Mouse (Mus musculus) adrenal gland, postnatal 0 days (tissue): Measurements from ENCODE around the gene Cycs. TPM values are rescaled to one million over a fixed set of nuclear protein-coding genes. Genes with fewer than 3 reads are reported as not detected.

Source experiments
- microRNA-seq: library from miRNA; unstranded; fragments of <30 nt; microRNA quantifications from one replicate; pipeline ENCODE4, GENCODE M21; 2016; ENCODE audit warnings: borderline replicate concordance; ENCODE audit not compliant: insufficient number of aligned reads
- polyA plus RNA-seq: library from polyadenylated mRNA; unstranded; fragments of >200 nt; fragmentation: Nextera tagmentation; extraction: Ambion mirVana; gene quantifications from 2 replicates; pipeline ENCODE4 v1.2.1, GENCODE M21; 2015

The Cycs gene
- polyA plus RNA-seq: 61.5 and 78.2 TPM in 2 replicates

GRCm38 (mm10) chr6:50566141-50566996 is at the start of gene Cycs:
TSS of gene Cycs (minus strand) at chr6:50566538.

DNA sequence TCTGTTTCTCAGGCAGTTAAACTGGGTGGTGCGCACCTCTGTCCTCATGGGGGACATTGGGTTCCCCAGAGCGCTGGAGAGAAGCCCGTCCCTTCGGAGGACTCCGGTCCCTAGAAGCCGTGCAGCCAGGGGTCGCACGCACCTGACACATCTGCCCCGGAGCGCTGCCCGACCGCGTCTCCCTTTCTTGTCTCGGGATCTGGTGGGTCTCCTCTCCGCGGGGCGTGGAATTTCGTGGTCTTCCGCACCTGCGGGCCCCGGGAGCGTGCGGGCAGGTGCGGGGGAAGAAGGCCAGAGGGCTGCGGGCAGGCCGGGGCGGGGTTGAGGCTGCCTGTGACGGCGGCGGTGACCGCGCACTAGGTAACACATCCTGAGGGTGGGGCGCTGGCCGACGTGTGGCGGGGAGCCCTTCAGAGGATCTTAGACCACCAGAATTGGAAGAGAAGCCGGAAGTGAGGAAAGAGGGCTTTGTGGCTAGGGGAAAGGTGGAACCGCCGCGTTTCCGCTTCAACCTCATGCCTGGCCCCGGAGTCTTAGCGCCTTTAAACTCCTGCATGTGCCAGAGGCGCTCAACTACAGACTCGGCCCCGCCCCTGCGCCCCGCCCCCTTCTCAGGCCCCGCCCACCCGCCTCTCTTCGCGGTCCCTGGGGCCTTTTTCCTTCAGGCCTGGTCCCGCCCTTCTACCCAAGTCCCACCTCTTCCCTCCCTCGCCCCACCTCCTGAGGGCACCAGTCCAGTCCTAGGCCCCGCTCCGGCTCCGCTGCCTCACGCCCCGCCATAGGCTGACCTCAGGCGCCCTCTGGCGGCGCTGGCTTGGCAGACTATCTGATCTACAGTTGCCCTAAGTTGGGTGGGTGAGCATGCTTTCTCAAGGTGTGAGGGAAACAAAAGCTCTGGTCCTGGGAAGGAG is 30.2 kb upstream of the Cycs start, which contains the start of gene 4921507P07Rik:
Gene 4921507P07Rik, minus strand, starts transcription at position 332 of the 911 bp plus-strand sequence.

Small RNA genes lying within 50 kb of the gene (microRNA-seq; reads per million reads assigned to microRNA genes)
- gene Mir6371: not detected

Other genes with a start within 250 kb of the Cycs start
- 9.3 and 10.7 TPM in 2 replicates for gene Osbpl3, start 110.3 kb downstream of the Cycs start, polyA plus RNA-seq
- 0.61 TPM in 1 of 2 replicates, not detected in the other for gene 4921507P07Rik, start 30.1 kb upstream of the Cycs start, polyA plus RNA-seq
- not detected in 2 replicates for gene Npvf, start 87.9 kb upstream of the Cycs start, polyA plus RNA-seq